Mouse (Mus musculus) lung, postnatal 36 days (tissue): ENCODE measurements at regions not wholly inside any gene's neighbourhood (a gene's known extent, or its start where the extent isn't known, plus 50 kb on each side); places are given as distances from the start of the nearest gene placed in this dataset.

Source experiments
- DNase-seq: peaks from one replicate; pipeline ENCODE4 v3.0.0; 2022; ENCODE audit warnings: mixed read lengths

GRCm38 (mm10) chr12:104562961-104563360 lies 89.8 kb upstream of the Gsc start:
- peak; percentile 1 for DNase-seq

DNA sequence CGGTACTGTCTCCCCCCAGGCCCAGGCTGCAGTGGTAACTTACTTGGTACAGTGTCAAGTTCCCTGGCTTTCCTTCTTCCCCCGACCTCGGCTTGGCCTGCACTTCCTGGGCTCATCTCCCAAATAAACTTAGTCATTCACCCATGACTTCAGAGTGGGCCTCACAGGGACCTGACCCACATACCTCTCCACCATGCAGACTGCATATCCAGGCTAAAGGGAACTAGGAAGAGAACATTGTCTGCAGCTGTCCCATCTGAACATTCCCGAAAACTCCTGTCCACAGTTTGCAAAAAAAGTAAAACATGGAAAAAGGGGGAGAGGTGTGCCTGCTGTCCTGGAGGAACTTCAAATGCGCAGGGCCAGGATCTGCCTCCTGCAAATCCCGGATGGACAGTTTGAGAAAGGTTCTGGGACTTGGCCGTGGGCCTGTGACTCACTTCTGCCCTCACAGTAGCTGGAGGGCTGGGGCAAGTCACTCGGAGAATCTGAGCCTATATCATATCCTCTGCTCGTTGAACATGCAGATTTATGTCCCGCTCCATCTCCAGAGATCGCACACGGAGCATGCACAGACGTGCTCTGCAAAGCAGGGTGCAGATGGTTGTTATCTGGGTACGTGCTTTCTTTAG lies 87.9 kb upstream of the Gsc start:
- DNase-seq, result no peak

- peak; percentile 8 for DNase-seq
These were observed 84.6 kb upstream of the Gsc start for GRCm38 (mm10) chr12:104557761-104558160.

DNA sequence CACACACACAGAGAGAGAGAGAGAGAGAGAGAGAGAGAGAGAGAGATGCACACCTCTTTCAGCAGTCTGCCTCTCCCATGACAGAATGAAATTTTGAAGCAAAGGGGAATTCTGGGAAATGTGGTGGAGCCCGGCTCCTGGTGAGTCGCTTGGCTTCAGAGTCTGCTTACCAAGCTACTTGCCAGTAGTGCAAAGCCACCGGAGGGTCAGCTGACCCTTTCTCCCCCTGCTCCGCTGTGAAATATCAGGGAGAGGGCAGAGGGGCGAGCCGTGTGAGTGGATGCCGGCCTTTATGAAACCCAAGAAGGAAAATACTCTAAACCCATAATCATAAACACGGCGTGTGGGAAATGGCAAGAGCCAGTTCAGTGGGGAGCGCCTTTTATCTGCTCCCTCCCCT lies 84.2 kb upstream of the Gsc start:
- DNase-seq, result no peak

DNA sequence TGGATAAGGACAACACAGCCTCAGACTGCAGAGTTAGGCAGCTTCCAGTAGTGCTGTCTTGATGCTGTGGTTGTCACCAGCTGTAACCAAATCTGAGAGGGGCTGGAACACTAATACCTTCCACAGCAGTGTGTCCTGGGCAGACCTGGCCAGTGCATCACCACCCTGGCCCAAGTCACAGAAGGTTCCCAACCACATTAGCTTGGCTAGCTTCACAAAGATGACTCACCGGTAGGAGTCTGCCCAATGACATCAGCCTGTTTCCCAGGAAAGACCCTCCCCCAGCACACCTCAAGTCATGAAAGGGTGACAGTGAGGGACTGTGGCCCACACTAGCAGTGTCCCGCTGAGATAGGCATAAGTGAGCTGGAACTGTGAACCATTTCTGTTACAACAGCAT lies 75.5 kb upstream of the Gsc start:
- no peak for DNase-seq

DNA sequence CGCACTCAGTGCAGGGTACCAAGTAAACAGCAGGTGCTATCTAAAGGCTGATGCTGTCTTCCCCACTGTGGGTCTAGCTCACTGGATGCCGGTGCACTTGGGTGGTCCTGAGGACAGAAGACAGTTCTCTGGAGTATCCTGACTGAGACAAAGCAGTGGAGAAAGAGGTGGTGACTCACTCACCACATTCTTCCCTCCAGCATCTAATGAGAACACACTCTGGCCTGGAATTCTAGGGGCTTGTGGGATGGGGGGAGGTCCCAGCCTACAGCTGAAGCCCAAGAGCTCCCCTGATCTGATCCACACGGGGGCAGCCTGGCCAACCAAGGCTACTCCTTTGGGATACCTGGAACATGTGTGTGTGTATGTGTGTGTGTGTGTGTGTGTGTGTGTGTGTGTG lies 74.4 kb upstream of the Gsc start:
- DNase-seq, result no peak

GRCm38 (mm10) chr12:104545993-104546769 lies 73.1 kb upstream of the Gsc start:
- no peak for DNase-seq

DNA sequence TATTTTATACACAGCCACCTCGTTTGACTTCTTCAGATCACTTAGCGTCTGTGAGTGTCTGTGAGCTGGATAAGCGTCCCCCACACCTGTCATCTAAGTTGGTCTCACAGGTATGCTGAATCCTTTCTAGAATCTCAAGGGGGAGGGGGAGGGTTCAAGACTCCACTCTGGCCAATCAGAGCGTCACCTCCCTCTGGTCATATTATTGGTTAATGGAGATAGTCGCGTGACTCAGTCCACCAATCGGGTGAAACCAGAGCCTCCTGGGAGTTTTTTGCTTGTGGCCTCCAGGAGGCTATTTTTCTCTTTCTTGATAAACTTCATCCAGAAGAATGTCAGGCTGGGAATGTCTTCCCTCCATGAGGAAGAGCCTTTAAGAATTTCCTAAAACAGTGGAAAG lies 66.8 kb upstream of the Gsc start:
- DNase-seq, result no peak

DNA sequence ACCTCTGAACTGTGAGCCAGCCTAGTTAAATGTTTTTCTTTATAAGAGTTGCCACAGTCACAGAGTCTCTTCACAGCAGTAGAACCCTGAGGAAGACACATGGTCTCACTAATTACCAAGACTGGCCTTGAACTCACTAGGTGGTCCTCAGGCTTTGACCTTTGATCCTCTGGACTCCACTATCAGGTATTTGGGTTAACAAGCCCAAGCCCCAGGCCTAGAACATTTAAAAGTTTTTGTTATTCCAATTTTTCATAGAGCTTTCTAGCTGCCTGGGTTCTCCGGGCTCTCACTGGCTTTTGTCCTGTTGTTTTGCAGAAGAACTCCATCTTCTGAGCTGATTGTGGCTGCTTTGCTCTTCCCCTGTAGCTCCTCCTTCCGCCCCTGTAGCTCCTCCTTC lies 65.3 kb upstream of the Gsc start:
- no peak for DNase-seq

DNA sequence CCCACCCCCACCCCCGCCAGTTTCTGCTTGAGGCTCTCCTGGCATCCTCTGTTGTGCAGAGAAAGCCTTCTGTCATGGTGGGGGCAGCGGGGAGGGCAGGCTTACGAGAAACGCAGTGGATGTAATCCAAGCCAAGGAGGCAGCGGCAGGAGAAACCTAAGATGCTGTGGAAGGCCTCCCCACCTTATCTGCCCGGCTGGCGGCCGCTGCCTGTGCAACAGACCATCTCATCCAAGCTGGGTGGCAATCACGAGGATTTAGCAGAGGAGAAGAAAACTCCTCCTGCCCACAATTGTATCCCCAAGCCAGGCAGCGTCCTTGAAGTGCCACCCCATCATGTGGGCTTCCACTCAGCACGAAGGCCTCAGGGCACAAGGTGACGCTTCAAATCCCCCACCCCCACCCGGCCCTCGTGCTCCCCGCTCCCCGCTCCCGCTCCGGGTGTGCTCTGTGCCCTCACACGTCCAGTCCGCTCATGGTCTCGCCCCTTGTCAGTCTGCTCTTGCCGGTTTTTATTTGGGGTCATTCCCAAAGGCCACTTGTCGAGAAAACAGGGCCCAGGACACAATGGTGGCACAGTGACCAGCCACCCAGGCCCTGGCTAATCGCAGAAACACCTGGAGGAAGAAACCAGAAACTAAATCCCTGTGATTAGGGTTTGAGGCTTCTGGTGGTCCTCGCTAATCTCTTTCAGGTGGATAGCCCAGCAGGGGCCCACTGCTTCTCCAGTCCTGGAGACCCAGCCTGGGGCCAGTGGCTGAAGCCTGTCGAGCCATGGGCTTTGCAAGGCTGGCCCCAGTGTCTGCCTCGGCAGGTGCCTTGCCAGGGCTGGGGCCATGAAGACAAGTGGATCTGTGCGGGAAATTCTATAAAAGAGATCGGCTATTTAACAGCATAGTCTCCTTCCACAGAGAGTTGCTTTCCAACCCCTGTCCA lies 58.6 kb upstream of the Gsc start:
- no peak for DNase-seq

DNA sequence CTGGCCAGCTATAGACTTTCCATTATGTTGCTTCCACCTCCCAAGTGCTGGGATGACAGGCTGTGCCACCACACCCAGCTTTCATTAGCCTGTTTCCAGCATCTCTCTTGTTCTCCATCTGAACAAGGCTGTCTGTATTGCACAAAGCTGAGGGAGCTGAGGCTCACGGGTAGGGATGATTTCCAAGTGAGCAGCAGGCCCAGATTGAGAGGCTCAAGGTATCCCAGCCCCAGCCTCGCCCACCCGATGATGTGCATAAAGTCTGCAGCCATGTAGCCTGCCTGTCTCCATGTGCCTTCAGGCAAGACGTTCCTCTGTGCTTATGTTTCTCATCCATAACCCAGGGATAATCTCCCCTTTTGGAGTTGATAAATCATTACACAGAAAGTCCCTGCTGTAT lies 57.5 kb upstream of the Gsc start:
- DNase-seq, result no peak
